Mouse (Mus musculus) liver, postnatal 0 days (tissue): ENCODE data around the gene Cyb5d1.

Experiments used
- CTCF ChIP-seq: sonication (generic); IDR thresholded peaks from 2 replicates; pipeline ENCODE4 v1.5.1; 2016; ENCODE audit warnings: antibody characterized with exemption, low read depth
- EP300 ChIP-seq: IDR thresholded peaks from 2 replicates; pipeline ENCODE4 v1.6.1; 2016; ENCODE audit warnings: antibody characterized with exemption, low read depth, mild to moderate bottlenecking

DNA sequence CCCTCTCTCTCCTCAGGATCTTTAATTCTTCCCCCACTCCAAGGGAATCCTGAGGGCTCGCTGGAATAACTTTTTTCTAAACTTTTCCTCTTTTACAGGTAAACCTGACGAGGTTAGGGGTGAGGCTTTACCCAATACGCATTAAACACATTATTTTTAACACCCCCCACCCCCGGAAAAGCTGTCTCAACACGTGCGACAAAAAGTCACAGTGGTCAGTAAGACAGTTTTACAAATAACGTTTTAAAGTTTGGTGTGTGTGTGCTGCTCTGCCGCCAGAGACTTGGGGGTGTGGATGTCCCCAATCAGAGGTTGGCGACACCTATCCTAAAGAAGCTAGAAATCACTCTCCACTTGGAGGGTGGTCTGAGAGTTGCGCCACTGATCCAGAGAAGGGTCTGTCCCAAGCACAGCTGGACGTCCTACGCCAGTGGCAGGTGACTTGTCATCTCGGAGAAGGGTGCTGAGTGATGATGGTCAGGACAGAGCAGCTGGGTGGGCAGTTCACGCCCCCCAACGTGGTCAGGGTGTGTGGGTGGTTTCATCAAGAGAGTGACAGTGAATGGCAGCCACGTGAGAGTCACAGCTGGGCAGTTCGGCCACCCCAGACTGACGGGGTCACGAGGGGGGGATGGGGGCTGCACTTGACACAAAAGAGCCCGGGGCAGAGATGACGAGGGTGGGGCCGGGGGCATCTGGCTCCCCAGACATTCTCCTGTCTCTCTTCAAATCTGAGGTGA, 27.6 kb downstream of the Cyb5d1 start:
- no peak for TF ChIP-seq EP300
- TF ChIP-seq CTCF = no peak
